Mouse (Mus musculus) limb, embryonic 10.5 days (tissue): Measurements from ENCODE around the gene Pebp1. TPM values are rescaled to one million over a fixed set of nuclear protein-coding genes. Genes with fewer than 3 reads are reported as not detected.
A peak's percentile ranks its signal among the peaks of the same experiment; 100 is the strongest.

Experiments
- DNase-seq: peaks from one replicate; pipeline ENCODE4 v3.0.0-alpha.2; 2017; ENCODE audit warnings: low spot score
- H3K27ac ChIP-seq: fragments of 300-500 bp; sonication (generic); 2 replicates; pipeline ENCODE4 v1.5.1; 2016; ENCODE audit warnings: mild to moderate bottlenecking
- H3K27me3 ChIP-seq: fragments of 300-500 bp; sonication (generic); 2 replicates; pipeline ENCODE4 v1.6.1; 2016; ENCODE audit warnings: low read depth, mild to moderate bottlenecking; ENCODE audit not compliant: poor library complexity, severe bottlenecking
- H3K36me3 ChIP-seq: fragments of 300-500 bp; sonication (generic); 2 replicates; pipeline ENCODE4 v1.6.1; 2016; ENCODE audit warnings: mild to moderate bottlenecking, moderate library complexity
- H3K4me1 ChIP-seq: fragments of 300-500 bp; sonication (generic); 2 replicates; pipeline ENCODE4 v1.6.1; 2016
- H3K4me3 ChIP-seq: fragments of 300-500 bp; sonication (generic); 2 replicates; pipeline ENCODE4 v1.5.1; 2016; ENCODE audit warnings: mild to moderate bottlenecking, moderate library complexity
- H3K9me3 ChIP-seq: fragments of 300-500 bp; sonication (generic); replicated peaks from 2 replicates; pipeline ENCODE4 v1.6.1; 2016; ENCODE audit warnings: mild to moderate bottlenecking
- WGBS: fragments of 180-500 bp; shearing (Covaris S2); methylation state at CpG from one replicate; pipeline ENCODE4 v1.1.7; 2016; 5-methylcytosine and 5-hydroxymethylcytosine counted together
- polyA plus RNA-seq: library from polyadenylated mRNA; unstranded; fragments of >200 nt; fragmentation: Nextera tagmentation; extraction: Ambion mirVana; gene quantifications from 2 replicates; pipeline ENCODE4 v1.2.1, GENCODE M21; 2016

The Pebp1 gene
- polyA plus RNA-seq, 1 experiment from 2014 or later, result 922 TPM

DNA sequence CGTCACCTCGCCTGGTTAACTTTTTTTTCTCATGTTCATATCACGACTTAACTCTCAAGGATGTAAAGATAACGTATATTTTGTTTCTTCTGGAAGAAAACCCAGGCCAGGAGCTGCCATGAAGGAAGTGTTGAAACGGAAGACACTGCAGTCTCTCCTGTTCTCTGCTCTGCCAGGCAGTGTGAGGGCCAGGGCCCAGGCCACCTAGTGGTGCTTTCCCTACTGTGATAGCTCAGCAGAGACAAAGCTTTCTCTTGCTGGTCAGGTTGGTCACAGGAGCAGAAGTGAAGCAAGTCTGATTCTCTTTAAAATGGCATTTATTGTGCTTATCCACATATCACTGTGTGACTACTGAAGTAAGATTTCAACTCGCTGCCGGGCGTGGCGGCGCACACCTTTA, 5.9 kb downstream of the Pebp1 start:
- 95% methylated on average over 10 of the region's 10 CpGs for WGBS
- no peaks in the 10 kb centered on the region for H3K9me3 ChIP-seq
- no peak for DNase-seq
- no peaks in the 10 kb centered on the region for H3K27me3 ChIP-seq
- H3K27ac ChIP-seq, result no peak overlapping the region
- H3K4me1 ChIP-seq, result peaks cover 12% of the 10 kb centered on the region
- no peak overlapping the region for H3K4me3 ChIP-seq
- peaks cover 79% of the 10 kb centered on the region for H3K36me3 ChIP-seq

DNA sequence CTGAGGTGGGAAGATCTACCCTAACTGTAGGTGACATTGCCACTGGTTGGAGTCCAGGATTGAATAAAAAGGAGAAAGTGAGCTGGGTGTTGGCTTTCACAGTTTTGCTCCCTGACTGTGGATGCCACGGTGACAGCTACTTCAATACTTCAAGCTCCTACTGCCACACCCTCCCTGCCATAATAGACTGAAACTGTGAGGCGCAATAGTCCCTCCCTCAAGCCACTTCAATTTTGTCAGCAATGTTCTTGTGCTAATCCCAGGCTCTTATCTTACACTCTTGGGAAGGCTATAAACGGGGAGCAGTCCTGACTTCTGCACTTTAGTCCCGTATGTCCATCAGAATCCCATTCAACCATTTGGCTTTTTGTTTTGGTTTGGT, 7.8 kb downstream of the Pebp1 start:
- Histone ChIP-seq H3K36me3 (peaks cover 65% of the 10 kb centered on the region), H3K4me1 (no peaks in the 10 kb centered on the region), H3K27ac (no peak overlapping the region), H3K27me3 (no peaks in the 10 kb centered on the region), H3K4me3 (no peak overlapping the region), H3K9me3 (no peaks in the 10 kb centered on the region)
- 76% methylated on average over 4 of the region's 4 CpGs for WGBS
- DNase-seq, result no peak

DNA sequence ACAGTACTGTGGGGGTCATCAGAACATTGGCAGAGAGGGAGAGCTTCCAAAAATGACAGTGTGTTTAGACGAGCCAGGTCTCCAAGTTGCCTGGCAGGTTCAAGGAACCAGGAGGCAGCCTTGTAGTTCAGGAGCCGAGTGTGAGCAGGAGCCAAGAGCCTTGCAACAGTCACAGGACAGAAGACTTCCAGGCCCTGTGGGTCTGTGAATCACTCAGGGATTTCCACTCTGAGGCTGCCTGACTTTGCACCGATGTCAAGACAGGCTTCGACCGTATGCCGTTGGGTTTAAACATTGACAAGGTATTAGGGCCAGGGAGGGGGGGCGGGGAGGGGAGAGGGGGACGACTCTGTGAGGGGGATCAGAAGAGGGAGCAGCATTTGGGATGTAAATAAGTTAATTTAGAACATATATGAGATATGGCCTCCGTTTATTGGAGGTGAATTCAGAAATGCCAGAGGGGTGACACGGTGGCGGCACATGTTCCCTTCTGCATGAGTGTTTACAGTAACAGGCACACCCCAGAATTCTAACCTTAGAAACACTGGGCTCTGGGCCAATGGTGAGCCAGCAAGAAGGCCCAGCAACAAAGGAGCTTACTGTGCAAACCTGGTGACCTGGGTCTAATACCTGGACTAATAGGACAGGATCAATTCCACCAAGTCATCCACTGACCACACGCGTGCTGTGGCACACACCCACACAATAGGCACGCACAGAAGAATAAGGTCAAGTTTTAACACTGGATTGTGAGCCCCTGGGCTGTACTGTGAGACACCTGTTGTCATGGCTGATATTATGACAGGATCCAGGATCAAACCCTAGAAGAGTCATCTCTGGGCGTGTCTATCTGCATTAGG, 8.4 kb downstream of the Pebp1 start:
- H3K4me1 ChIP-seq, result peaks cover 2% of the 10 kb centered on the region
- WGBS, result 94% methylated on average over 15 of the region's 15 CpGs
- no peaks in the 10 kb centered on the region for H3K9me3 ChIP-seq
- no peak overlapping the region for H3K4me3 ChIP-seq
- peaks cover 58% of the 10 kb centered on the region for H3K36me3 ChIP-seq
- DNase-seq, result no peak
- H3K27me3 ChIP-seq, result no peaks in the 10 kb centered on the region
- no peak overlapping the region for H3K27ac ChIP-seq

DNA sequence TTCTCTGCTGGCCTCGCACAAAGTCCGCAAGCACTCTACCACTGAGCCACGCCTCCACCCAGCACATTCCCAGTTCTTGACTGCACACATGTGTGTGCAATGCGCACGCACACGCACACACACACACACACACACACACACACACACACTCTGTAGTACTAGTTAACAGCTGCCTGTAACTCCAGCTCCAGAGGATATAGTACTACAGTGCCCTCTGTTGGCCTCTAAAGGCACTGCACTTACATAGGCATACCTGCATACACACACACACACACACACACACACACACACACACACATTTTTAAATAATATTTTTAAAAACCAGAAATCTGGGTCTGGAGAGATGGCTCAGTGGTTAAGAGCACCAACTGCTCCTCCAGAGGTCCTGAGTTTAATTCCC, 9.6 kb downstream of the Pebp1 start:
- H3K4me3 ChIP-seq, result no peak overlapping the region
- H3K36me3 ChIP-seq, result peaks cover 48% of the 10 kb centered on the region
- H3K9me3 ChIP-seq, result no peaks in the 10 kb centered on the region
- H3K27me3 ChIP-seq, result no peaks in the 10 kb centered on the region
- DNase-seq, result no peak
- WGBS, result 93% methylated on average over 6 of the region's 6 CpGs
- no peak overlapping the region for H3K27ac ChIP-seq
- H3K4me1 ChIP-seq, result peaks cover 4% of the 10 kb centered on the region

DNA sequence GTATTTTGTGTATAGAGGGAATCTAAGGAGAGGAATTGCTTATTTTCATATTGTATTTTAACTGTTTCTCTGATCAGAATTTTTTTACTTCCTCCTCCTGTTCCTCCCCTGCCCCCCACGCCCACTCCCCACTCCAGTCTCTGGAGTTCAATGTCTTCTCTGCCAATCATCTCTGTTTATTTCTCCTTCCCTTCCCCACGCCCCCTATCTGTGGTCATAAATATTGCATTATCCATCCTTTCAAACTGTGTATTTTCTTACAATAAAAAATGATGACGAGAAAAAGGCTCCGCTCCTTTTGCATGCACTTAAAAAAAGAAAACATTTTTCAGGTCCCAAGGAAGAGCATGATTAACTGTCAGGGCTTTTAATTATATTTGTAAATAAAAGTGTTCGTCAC, 12.6 kb downstream of the Pebp1 start:
- Histone ChIP-seq H3K4me1 (peaks cover 4% of the 10 kb centered on the region), H3K4me3 (no peak overlapping the region), H3K9me3 (no peaks in the 10 kb centered on the region), H3K27ac (no peak overlapping the region), H3K27me3 (no peaks in the 10 kb centered on the region), H3K36me3 (peaks cover 20% of the 10 kb centered on the region)
- WGBS, result 77% methylated on average over 5 of the region's 5 CpGs
- no peak for DNase-seq

DNA sequence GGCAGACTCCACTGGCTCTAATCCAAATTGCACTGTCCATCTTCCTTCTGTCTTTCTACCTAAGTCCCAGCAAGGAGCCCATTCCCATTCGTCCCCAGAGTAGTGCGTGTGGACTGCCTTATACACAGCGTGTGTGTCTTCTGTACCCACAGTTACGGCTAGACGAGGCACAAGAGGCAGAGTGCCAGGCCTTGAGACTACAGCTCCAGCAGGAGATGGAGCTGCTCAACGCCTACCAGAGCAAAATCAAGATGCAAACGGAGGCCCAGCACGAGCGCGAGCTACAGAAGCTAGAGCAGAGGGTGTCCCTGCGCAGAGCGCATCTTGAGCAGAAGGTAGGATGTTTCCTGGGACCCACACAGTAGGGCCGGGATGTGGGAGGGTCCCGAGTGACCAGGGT, 15.5 kb downstream of the Pebp1 start:
- Histone ChIP-seq H3K4me3 (no peak overlapping the region), H3K4me1 (peaks cover 4% of the 10 kb centered on the region), H3K27me3 (no peaks in the 10 kb centered on the region), H3K36me3 (no peaks in the 10 kb centered on the region), H3K9me3 (no peaks in the 10 kb centered on the region), H3K27ac (no peak overlapping the region)
- 91% methylated on average over 14 of the region's 14 CpGs for WGBS
- DNase-seq, result no peak

DNA sequence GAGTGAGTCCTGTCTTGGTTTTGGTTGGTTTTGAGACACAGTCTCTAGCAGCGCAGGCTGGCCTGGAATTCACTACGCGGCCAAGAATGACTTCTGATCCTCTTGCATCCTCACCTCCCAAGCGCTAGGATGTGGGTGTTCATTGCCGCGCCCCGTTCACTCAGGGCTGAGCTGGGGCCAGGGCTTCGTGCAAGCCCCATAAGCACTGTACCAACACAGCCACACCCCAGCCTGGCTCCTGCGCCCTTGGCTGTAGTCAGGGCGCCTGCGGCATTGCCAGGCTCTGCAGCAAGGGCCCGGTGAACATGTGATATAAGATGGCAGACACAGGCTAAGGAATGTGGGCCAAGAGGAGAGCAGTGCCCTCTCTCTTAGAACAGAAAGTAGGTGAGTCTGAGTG, 18.0 kb downstream of the Pebp1 start:
- Histone ChIP-seq H3K4me3 (no peak overlapping the region), H3K36me3 (no peaks in the 10 kb centered on the region), H3K27me3 (no peaks in the 10 kb centered on the region), H3K27ac (no peak overlapping the region), H3K9me3 (no peaks in the 10 kb centered on the region), H3K4me1 (peaks cover 4% of the 10 kb centered on the region)
- WGBS, result 97% methylated on average over 12 of the region's 12 CpGs
- DNase-seq, result no peak

DNA sequence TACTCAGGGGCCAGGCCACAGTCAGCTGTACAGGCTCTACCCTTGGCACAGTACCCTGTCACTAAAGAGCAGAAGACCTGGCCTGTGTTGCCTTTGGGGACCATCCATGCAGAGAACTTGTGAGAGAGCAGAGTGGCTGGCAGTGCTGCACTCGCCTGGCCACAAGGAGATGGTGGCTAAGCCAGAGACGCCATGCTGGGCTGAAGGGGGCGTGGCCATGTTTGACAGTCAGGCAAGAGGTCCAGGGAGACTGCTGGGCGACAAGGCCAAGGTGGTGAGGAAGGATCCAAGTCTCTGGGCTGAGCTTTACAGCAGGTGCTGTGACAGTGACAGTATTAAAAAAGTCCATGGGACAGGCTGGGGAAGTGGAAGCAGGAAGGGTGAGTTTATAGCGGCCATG, 18.7 kb downstream of the Pebp1 start:
- H3K36me3 ChIP-seq, result 0 out of 2 replicates have a peak, but pooled peaks cover 2% of the 10 kb centered on the region
- H3K27me3 ChIP-seq, result no peaks in the 10 kb centered on the region
- no peaks in the 10 kb centered on the region for H3K4me1 ChIP-seq
- H3K4me3 ChIP-seq, result no peak overlapping the region
- H3K27ac ChIP-seq, result no peak overlapping the region
- DNase-seq, result no peak
- H3K9me3 ChIP-seq, result no peaks in the 10 kb centered on the region
- 38% methylated on average over 5 of the region's 5 CpGs for WGBS

DNA sequence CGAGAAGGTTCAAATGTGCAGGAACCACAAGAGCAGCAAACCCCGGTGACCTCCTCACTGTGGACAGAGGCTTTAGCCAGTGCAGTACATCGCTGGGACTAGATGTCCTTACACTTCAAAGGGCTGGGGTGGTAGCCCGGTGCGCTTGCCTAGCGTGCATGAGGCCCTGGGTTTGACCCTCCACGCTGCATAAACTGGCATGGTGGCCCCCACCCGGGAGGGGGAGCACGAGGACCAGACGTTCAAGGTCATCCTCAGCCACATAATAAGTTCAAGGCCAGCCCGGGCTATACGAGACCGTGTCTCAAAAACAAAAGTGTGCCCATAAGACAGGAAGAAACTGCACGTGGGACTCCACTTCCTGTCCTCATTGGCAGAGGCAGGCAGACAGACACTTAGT, 19.5 kb downstream of the Pebp1 start:
- Histone ChIP-seq H3K4me3 (no peak overlapping the region), H3K4me1 (no peaks in the 10 kb centered on the region), H3K27me3 (no peaks in the 10 kb centered on the region), H3K36me3 (0 out of 2 replicates have a peak, but pooled peaks cover 4% of the 10 kb centered on the region), H3K9me3 (no peaks in the 10 kb centered on the region), H3K27ac (no peak overlapping the region)
- 77% methylated on average over 14 of the region's 14 CpGs for WGBS
- DNase-seq, result no peak

DNA sequence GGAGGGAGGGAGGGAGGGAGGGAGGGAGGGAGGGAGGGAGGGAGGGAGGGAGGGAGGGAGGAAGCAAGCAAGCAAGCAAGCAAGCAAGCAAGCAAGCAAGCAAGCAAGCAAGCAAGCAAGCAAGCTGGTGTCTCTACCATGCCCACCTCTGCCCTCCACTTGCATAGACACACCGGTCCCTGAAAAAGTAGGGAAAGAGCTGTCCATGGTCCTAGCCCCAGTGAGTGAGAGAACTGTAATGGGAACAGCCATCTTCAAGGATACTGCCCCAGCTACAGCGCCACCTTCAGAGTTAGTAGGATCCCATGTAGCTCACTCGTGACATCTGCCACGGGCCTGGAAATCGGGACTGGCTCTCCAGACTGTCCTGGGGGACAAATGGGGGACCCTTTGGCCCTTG, 22.7 kb downstream of the Pebp1 start:
- WGBS, result 47% methylated on average over 5 of the region's 5 CpGs
- Histone ChIP-seq H3K27me3 (no peaks in the 10 kb centered on the region), H3K27ac (no peak overlapping the region), H3K4me1 (no peaks in the 10 kb centered on the region), H3K36me3 (0 out of 2 replicates have a peak, but pooled peaks cover 4% of the 10 kb centered on the region), H3K9me3 (no peaks in the 10 kb centered on the region), H3K4me3 (no peak overlapping the region)
- peak; percentile 50 for DNase-seq

DNA sequence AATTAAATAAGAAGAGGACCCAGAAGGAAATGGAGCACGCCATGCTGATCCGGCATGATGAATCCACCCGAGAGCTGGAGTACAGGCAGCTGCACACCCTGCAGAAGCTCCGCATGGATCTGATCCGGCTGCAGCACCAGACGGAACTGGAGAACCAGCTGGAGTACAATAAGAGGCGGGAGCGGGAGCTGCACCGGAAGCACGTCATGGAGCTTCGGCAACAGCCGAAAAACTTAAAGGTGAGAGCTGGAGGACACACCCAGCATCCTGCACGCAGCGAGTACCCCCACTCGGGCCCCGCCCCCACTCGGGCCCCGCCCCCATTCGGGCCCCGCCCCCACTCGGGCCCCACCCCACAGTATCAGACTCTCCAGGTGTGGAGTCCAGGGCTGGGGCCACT, 23.9 kb downstream of the Pebp1 start:
- 0 out of 2 replicates have a peak, but pooled peaks cover 4% of the 10 kb centered on the region for H3K36me3 ChIP-seq
- no peak overlapping the region for H3K27ac ChIP-seq
- DNase-seq, result no peak
- H3K27me3 ChIP-seq, result no peaks in the 10 kb centered on the region
- WGBS, result 86% methylated on average over 21 of the region's 21 CpGs
- H3K4me1 ChIP-seq, result no peaks in the 10 kb centered on the region
- no peaks in the 10 kb centered on the region for H3K9me3 ChIP-seq
- H3K4me3 ChIP-seq, result no peak overlapping the region

DNA sequence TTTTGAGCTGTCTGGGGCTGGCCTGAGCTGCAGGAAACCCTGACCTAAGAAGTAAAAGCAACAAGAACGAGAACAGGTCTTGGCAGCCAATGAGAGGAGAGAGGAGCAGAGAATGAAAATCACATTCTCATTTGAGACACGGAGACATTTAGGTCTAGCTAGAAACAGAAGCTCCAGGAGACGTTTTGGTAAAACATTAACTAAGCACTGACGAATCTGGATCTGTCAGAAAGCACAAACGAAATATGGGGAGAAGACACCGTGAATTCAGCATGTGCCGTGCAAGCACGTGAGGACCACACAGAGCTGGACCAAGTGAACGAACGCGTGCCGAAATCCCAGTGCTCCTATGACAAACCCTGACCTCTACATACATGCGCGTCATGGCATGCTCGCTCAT, 29.1 kb downstream of the Pebp1 start:
- H3K36me3 ChIP-seq, result no peaks in the 10 kb centered on the region
- no peaks in the 10 kb centered on the region for H3K4me1 ChIP-seq
- H3K27ac ChIP-seq, result no peak overlapping the region
- 93% methylated on average over 15 of the region's 15 CpGs for WGBS
- no peaks in the 10 kb centered on the region for H3K9me3 ChIP-seq
- H3K27me3 ChIP-seq, result no peaks in the 10 kb centered on the region
- no peak for DNase-seq
- H3K4me3 ChIP-seq, result no peak overlapping the region

DNA sequence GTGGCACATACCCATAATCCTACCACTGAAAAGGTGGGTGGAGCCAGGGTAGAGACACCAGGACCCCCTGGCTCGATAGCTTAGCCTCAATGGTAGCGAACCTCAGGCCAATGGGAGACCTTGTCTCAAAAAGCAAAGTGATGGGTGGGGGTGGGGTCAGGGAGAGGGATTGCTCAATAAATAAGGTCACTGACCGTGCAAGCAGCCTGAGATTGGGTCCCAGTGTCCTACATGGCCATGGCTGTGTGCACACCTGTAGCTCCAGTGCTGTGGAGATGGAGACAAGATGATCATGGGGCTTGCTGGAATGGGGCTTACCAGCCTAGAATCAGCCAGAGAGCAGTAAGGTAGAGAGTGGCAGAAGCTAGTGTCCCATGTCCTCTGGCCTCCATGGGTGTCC, 35.7 kb downstream of the Pebp1 start:
- Histone ChIP-seq H3K4me1 (peaks cover 15% of the 10 kb centered on the region), H3K4me3 (no peak overlapping the region), H3K27me3 (no peaks in the 10 kb centered on the region), H3K9me3 (no peaks in the 10 kb centered on the region), H3K27ac (no peak overlapping the region), H3K36me3 (no peaks in the 10 kb centered on the region)
- no peak for DNase-seq
- 87% methylated on average over 3 of the region's 3 CpGs for WGBS

DNA sequence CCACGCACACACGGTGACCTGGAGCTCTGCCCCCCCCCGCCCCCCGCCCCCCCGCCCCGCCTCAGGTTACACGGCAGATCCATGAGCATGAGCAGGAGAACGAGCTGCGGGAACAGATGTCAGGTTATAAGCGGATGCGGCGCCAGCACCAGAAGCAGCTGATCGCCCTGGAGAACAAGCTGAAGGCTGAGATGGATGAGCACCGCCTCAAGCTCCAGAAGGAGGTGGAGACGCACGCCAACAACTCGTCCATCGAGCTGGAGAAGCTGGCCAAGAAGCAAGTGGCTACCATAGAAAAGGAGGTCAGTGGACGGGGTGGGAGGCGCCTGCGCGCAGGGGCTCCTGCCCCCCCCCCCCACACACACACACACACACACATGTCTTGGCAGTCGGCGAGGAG, 36.6 kb downstream of the Pebp1 start:
- H3K9me3 ChIP-seq, result no peaks in the 10 kb centered on the region
- no peaks in the 10 kb centered on the region for H3K36me3 ChIP-seq
- H3K27ac ChIP-seq, result no peak overlapping the region
- no peak overlapping the region for H3K4me3 ChIP-seq
- 57% methylated on average over 24 of the region's 24 CpGs for WGBS
- no peak for DNase-seq
- H3K27me3 ChIP-seq, result no peaks in the 10 kb centered on the region
- H3K4me1 ChIP-seq, result peaks cover 15% of the 10 kb centered on the region
